Mouse (Mus musculus) ovary, adult 18-20 months (tissue): Measurements from ENCODE around the gene Pacsin2.
"Not testable (repeated sequence)": the region's sequence is repeated elsewhere in the genome, so short reads cannot be mapped to it uniquely, and the experiment has no call there.

Experiments used
- DNase-seq: peaks from one replicate; pipeline ENCODE4 v3.0.0; 2022; ENCODE audit warnings: low spot score, mixed read lengths

The Pacsin2 gene

GRCm38 (mm10) chr15:83479818-83480217 lies 15.4 kb upstream of the Pacsin2 start:
- no peak for DNase-seq

- no peak for DNase-seq
Measured at GRCm38 (mm10) chr15:83478096-83478495, 13.7 kb upstream of the Pacsin2 start.

- DNase-seq = no peak
Measured at GRCm38 (mm10) chr15:83476593-83477273, 12.3 kb upstream of the Pacsin2 start.

GRCm38 (mm10) chr15:83474466-83474836 lies 10.0 kb upstream of the Pacsin2 start:
- no peak for DNase-seq

- peak; percentile 41 for DNase-seq
Measured at GRCm38 (mm10) chr15:83473832-83474465, 9.5 kb upstream of the Pacsin2 start.

GRCm38 (mm10) chr15:83473251-83473650 lies 8.8 kb upstream of the Pacsin2 start:
- DNase-seq = no peak

- DNase-seq = peak; percentile 34
Measured at GRCm38 (mm10) chr15:83471476-83471875, 7.1 kb upstream of the Pacsin2 start.

- no peak for DNase-seq
Measured at GRCm38 (mm10) chr15:83470443-83470842, 6.0 kb upstream of the Pacsin2 start.

GRCm38 (mm10) chr15:83469279-83469821 lies 4.9 kb upstream of the Pacsin2 start:
- DNase-seq = no peak

GRCm38 (mm10) chr15:83467232-83467966 lies 3.0 kb upstream of the Pacsin2 start:
- no peak for DNase-seq

- no peak for DNase-seq
Measured at GRCm38 (mm10) chr15:83466331-83466730, 1.9 kb upstream of the Pacsin2 start.

GRCm38 (mm10) chr15:83464905-83465650 lies 672 bp upstream of the Pacsin2 start:
- no peak for DNase-seq

- no peak for DNase-seq
Measured at GRCm38 (mm10) chr15:83463369-83464082, 880 bp downstream of the Pacsin2 start.

- not testable (repeated sequence) for DNase-seq
Measured at GRCm38 (mm10) chr15:83462349-83462748, 2.1 kb downstream of the Pacsin2 start.

GRCm38 (mm10) chr15:83460891-83461290 lies 3.5 kb downstream of the Pacsin2 start:
- DNase-seq = no peak

GRCm38 (mm10) chr15:83457541-83457940 lies 6.9 kb downstream of the Pacsin2 start:
- no peak for DNase-seq

- no peak for DNase-seq
Measured at GRCm38 (mm10) chr15:83455637-83456036, 8.8 kb downstream of the Pacsin2 start.

- DNase-seq = no peak
Measured at GRCm38 (mm10) chr15:83455034-83455433, 9.4 kb downstream of the Pacsin2 start.

- DNase-seq = no peak
Measured at GRCm38 (mm10) chr15:83454419-83454818, 10.0 kb downstream of the Pacsin2 start.

GRCm38 (mm10) chr15:83453879-83454278 lies 10.5 kb downstream of the Pacsin2 start:
- peak; percentile 59 for DNase-seq

- no peak for DNase-seq
Measured at GRCm38 (mm10) chr15:83452219-83452760, 12.1 kb downstream of the Pacsin2 start.
